Mouse (Mus musculus) kidney, embryonic 14.5 days (tissue): ENCODE measurements at regions not wholly inside any gene's neighbourhood (a gene's known extent, or its start where the extent isn't known, plus 50 kb on each side); places are given as distances from the start of the nearest gene placed in this dataset.

Experiments
- ATAC-seq: fragments of 200-750 bp; cut with Nextera tagmentation; 2 replicates; pipeline ENCODE4 v1.8.0; 2017; ENCODE audit warnings: moderate number of reproducible peaks, mild to moderate bottlenecking, moderate TSS enrichment, moderate library complexity; ENCODE audit not compliant: low FRiP score, low TSS enrichment
- H3K27ac ChIP-seq: fragments of 300-500 bp; sonication (generic); 2 replicates; pipeline ENCODE4 v1.5.1; 2014; ENCODE audit warnings: low read depth, mild to moderate bottlenecking, low read length, moderate library complexity, mixed read lengths
- H3K27me3 ChIP-seq: fragments of 300-500 bp; sonication (generic); 2 replicates; pipeline ENCODE4 v1.6.1; 2014; ENCODE audit warnings: mild to moderate bottlenecking, low read length; ENCODE audit not compliant: control insufficient read depth, insufficient read depth
- H3K36me3 ChIP-seq: fragments of 300-500 bp; sonication (generic); 2 replicates; pipeline ENCODE4 v1.6.1; 2014; ENCODE audit warnings: low read length, mixed read lengths; ENCODE audit not compliant: control insufficient read depth, insufficient read depth
- H3K4me1 ChIP-seq: fragments of 300-500 bp; sonication (generic); 2 replicates; pipeline ENCODE4 v1.6.1; 2014; ENCODE audit warnings: low read length, mixed read lengths; ENCODE audit not compliant: control insufficient read depth, insufficient read depth
- H3K4me2 ChIP-seq: fragments of 300-500 bp; sonication (generic); replicated peaks from 2 replicates; pipeline ENCODE4 v1.6.1; 2014; ENCODE audit warnings: low read depth, mild to moderate bottlenecking, low read length
- H3K4me3 ChIP-seq: fragments of 300-500 bp; sonication (generic); 2 replicates; pipeline ENCODE4 v1.5.1; 2014; ENCODE audit warnings: mild to moderate bottlenecking, low read length
- H3K9ac ChIP-seq: fragments of 300-500 bp; sonication (generic); 2 replicates; pipeline ENCODE4 v1.6.1; 2014; ENCODE audit warnings: low read depth, mild to moderate bottlenecking, low read length, moderate library complexity
- H3K9me3 ChIP-seq: fragments of 300-500 bp; sonication (generic); 2 replicates; pipeline ENCODE4 v1.6.1; 2016; ENCODE audit warnings: low read length; ENCODE audit not compliant: control insufficient read depth
- WGBS: fragments of 180-500 bp; shearing (Covaris S2); extraction: QIAGEN DNeasy Blood & Tissue Kit; methylation state at CpG from one replicate; pipeline ENCODE4 v1.1.7; 2014; 5-methylcytosine and 5-hydroxymethylcytosine counted together

- 60% methylated on average over 2 of the region's 2 CpGs for WGBS
- no peaks in the 10 kb centered on the region for H3K4me1 ChIP-seq
Measured at GRCm38 (mm10) chr1:41960982-41961381, 734.6 kb upstream of the Pou3f3 start.

GRCm38 (mm10) chr1:41981545-41981944, 714.0 kb upstream of the Pou3f3 start:
- Histone ChIP-seq H3K9ac (no peak overlapping the region), H3K4me1 (no peaks in the 10 kb centered on the region), H3K36me3 (no peaks in the 10 kb centered on the region), H3K4me2 (no peak overlapping the region), H3K27me3 (no peaks in the 10 kb centered on the region), H3K4me3 (no peak overlapping the region), H3K27ac (no peak overlapping the region), H3K9me3 (no peaks in the 10 kb centered on the region)
- 88% methylated on average over 5 of the region's 5 CpGs for WGBS
- no peak for ATAC-seq

More at GRCm38 (mm10) chr1:41960982-41961381, 734.6 kb upstream of the Pou3f3 start:
- Histone ChIP-seq H3K4me3 (no peak overlapping the region), H3K27me3 (no peaks in the 10 kb centered on the region), H3K27ac (no peak overlapping the region), H3K4me2 (no peak overlapping the region), H3K9me3 (no peaks in the 10 kb centered on the region), H3K36me3 (no peaks in the 10 kb centered on the region), H3K9ac (no peak overlapping the region)
- ATAC-seq, result no peak

GRCm38 (mm10) chr1:42006235-42006634, 689.3 kb upstream of the Pou3f3 start:
- no peak overlapping the region for H3K27ac ChIP-seq
- H3K9ac ChIP-seq, result no peak overlapping the region
- H3K27me3 ChIP-seq, result no peaks in the 10 kb centered on the region
- no peaks in the 10 kb centered on the region for H3K9me3 ChIP-seq
- H3K4me2 ChIP-seq, result no peak overlapping the region
- H3K36me3 ChIP-seq, result no peaks in the 10 kb centered on the region
- no peak for ATAC-seq
- no peak overlapping the region for H3K4me3 ChIP-seq
- WGBS, result 89% methylated on average over 6 of the region's 6 CpGs
- H3K4me1 ChIP-seq, result no peaks in the 10 kb centered on the region

GRCm38 (mm10) chr1:42008046-42008445, 687.5 kb upstream of the Pou3f3 start:
- no peak for ATAC-seq
- no peak overlapping the region for H3K4me2 ChIP-seq
- H3K9me3 ChIP-seq, result no peaks in the 10 kb centered on the region
- no peaks in the 10 kb centered on the region for H3K36me3 ChIP-seq
- H3K27ac ChIP-seq, result no peak overlapping the region
- 100% methylated on average over 3 of the region's 3 CpGs for WGBS
- H3K4me1 ChIP-seq, result no peaks in the 10 kb centered on the region
- H3K9ac ChIP-seq, result no peak overlapping the region
- H3K27me3 ChIP-seq, result no peaks in the 10 kb centered on the region
- no peak overlapping the region for H3K4me3 ChIP-seq

- Histone ChIP-seq H3K9ac (no peak overlapping the region), H3K4me2 (no peak overlapping the region), H3K9me3 (no peaks in the 10 kb centered on the region), H3K36me3 (no peaks in the 10 kb centered on the region), H3K27me3 (no peaks in the 10 kb centered on the region), H3K4me1 (no peaks in the 10 kb centered on the region), H3K4me3 (no peak overlapping the region), H3K27ac (no peak overlapping the region)
- no peak for ATAC-seq
- WGBS, result 94% methylated on average over 3 of the region's 3 CpGs
Measured at GRCm38 (mm10) chr1:42012911-42013310, 682.7 kb upstream of the Pou3f3 start.

- no peak overlapping the region for H3K9ac ChIP-seq
- ATAC-seq, result no peak
- H3K4me3 ChIP-seq, result no peak overlapping the region
- no peaks in the 10 kb centered on the region for H3K27me3 ChIP-seq
- no peaks in the 10 kb centered on the region for H3K9me3 ChIP-seq
- H3K4me2 ChIP-seq, result no peak overlapping the region
- no peak overlapping the region for H3K27ac ChIP-seq
- no peaks in the 10 kb centered on the region for H3K4me1 ChIP-seq
- no peaks in the 10 kb centered on the region for H3K36me3 ChIP-seq
- WGBS, result 26% methylated on average over 2 of the region's 2 CpGs
Measured at GRCm38 (mm10) chr1:42018966-42019365, 676.6 kb upstream of the Pou3f3 start.

GRCm38 (mm10) chr1:42025781-42026180, 669.8 kb upstream of the Pou3f3 start:
- Histone ChIP-seq H3K4me3 (no peak overlapping the region), H3K9me3 (no peaks in the 10 kb centered on the region), H3K4me2 (no peak overlapping the region), H3K4me1 (no peaks in the 10 kb centered on the region), H3K27ac (no peak overlapping the region), H3K36me3 (no peaks in the 10 kb centered on the region), H3K9ac (no peak overlapping the region), H3K27me3 (no peaks in the 10 kb centered on the region)
- ATAC-seq, result no peak
- 88% methylated on average over 6 of the region's 6 CpGs for WGBS

GRCm38 (mm10) chr1:42026423-42026822, 669.1 kb upstream of the Pou3f3 start:
- Histone ChIP-seq H3K4me2 (no peak overlapping the region), H3K27ac (no peak overlapping the region), H3K9me3 (no peaks in the 10 kb centered on the region), H3K27me3 (no peaks in the 10 kb centered on the region), H3K36me3 (no peaks in the 10 kb centered on the region), H3K4me1 (no peaks in the 10 kb centered on the region), H3K4me3 (no peak overlapping the region), H3K9ac (no peak overlapping the region)
- ATAC-seq, result no peak
- WGBS, result 67% methylated on average over 5 of the region's 5 CpGs

- Histone ChIP-seq H3K4me2 (no peak overlapping the region), H3K4me3 (no peak overlapping the region), H3K27ac (no peak overlapping the region), H3K9me3 (no peaks in the 10 kb centered on the region), H3K36me3 (no peaks in the 10 kb centered on the region), H3K9ac (no peak overlapping the region), H3K4me1 (no peaks in the 10 kb centered on the region), H3K27me3 (no peaks in the 10 kb centered on the region)
- no peak for ATAC-seq
- WGBS, result 90% methylated on average over 2 of the region's 2 CpGs
Measured at GRCm38 (mm10) chr1:42033786-42034185, 661.8 kb upstream of the Pou3f3 start.

- no peaks in the 10 kb centered on the region for H3K36me3 ChIP-seq
- no peaks in the 10 kb centered on the region for H3K4me1 ChIP-seq
- no peaks in the 10 kb centered on the region for H3K27me3 ChIP-seq
- H3K27ac ChIP-seq, result no peak overlapping the region
- no peaks in the 10 kb centered on the region for H3K9me3 ChIP-seq
- H3K4me3 ChIP-seq, result no peak overlapping the region
- no peak overlapping the region for H3K9ac ChIP-seq
- no peak for ATAC-seq
- no peak overlapping the region for H3K4me2 ChIP-seq
- 76% methylated on average over 4 of the region's 4 CpGs for WGBS
Measured at GRCm38 (mm10) chr1:42035371-42035770, 660.2 kb upstream of the Pou3f3 start.
